Comparison of ENCODE assay signal across 26 mouse cellular contexts in the genomic region with DNA sequence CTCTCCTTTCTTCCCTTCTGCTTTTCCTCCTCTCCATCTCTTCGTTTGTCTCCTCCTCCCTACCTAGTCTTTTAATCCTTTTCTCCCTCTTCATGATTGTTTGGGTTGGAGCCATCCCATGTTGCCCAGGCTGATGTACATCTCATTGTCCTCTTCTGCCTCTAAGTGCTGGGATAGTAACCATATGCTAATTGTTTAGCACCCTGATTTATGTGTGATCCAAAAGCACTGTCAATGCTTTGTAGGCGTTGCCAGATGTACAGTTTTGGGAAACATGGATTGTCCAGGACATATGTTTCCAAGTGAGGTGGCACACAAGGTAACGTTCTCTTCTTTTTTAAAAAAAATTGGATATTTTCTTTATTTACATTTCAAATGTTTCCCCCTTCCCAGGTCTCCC.
"Had no signal": no experiment of that assay in that cellular context is flagged by ENCODE, and none has a peak within 500 bp of the region (broad histone marks: within the 10 kb centered on the region; RNA-seq: fewer than 3 reads in every experiment).

No protein-coding gene starts in this region.

- H3K4me3 ChIP-seq: gastrocnemius, adult 2 months; heart, embryonic 10.5 days; heart, embryonic 12.5 days; hindbrain, embryonic 10.5 days; hindbrain, embryonic 12.5 days; hindbrain, embryonic 15.5 days; kidney, embryonic 15.5 days; left cerebral cortex, adult 2 months; limb, embryonic 10.5 days; limb, embryonic 12.5 days; liver, embryonic 13.5 days had no signal

- H3K9me3 ChIP-seq: heart, embryonic 10.5 days; hindbrain, embryonic 10.5 days; hindbrain, embryonic 12.5 days; hindbrain, embryonic 15.5 days; kidney, embryonic 15.5 days; limb, embryonic 10.5 days; limb, embryonic 12.5 days; liver, embryonic 13.5 days had no signal

- H3K4me1 ChIP-seq: heart, embryonic 10.5 days; heart, embryonic 12.5 days; hindbrain, embryonic 10.5 days; hindbrain, embryonic 12.5 days; hindbrain, embryonic 15.5 days; kidney, embryonic 15.5 days; limb, embryonic 10.5 days; limb, embryonic 12.5 days; liver, embryonic 13.5 days had no signal

- H3K27ac ChIP-seq: gastrocnemius, adult 2 months; heart, embryonic 10.5 days; hindbrain, embryonic 10.5 days; hindbrain, embryonic 12.5 days; hindbrain, embryonic 15.5 days; hindbrain, postnatal 0 days; kidney, embryonic 15.5 days; kidney, postnatal 0 days; left cerebral cortex, adult 2 months; limb, embryonic 10.5 days; limb, embryonic 12.5 days; liver, embryonic 13.5 days had no signal

- H3K36me3 ChIP-seq: heart, embryonic 10.5 days; heart, embryonic 12.5 days; hindbrain, embryonic 10.5 days; hindbrain, embryonic 12.5 days; hindbrain, embryonic 15.5 days; kidney, embryonic 15.5 days; limb, embryonic 10.5 days; limb, embryonic 12.5 days; liver, embryonic 13.5 days had no signal

- ATAC-seq: hindbrain, postnatal 0 days; intestine, embryonic 16.5 days had no signal

- H3K9ac ChIP-seq: heart, embryonic 12.5 days; hindbrain, embryonic 12.5 days; hindbrain, embryonic 15.5 days; kidney, embryonic 15.5 days; limb, embryonic 12.5 days; liver, embryonic 13.5 days had no signal

- H3K27me3 ChIP-seq: heart, embryonic 12.5 days; hindbrain, embryonic 12.5 days; hindbrain, embryonic 15.5 days; kidney, embryonic 15.5 days; limb, embryonic 12.5 days; liver, embryonic 13.5 days had no signal

- DNase-seq: gastrocnemius, adult 2 months; gastrocnemius, postnatal 10 days; gastrocnemius, postnatal 25 days; heart, adult 18-20 months; heart, postnatal 10 days; heart, postnatal 4 days; kidney, adult 11 months; kidney, adult 2 months; kidney, adult 9 months; kidney, postnatal 14 days; kidney, postnatal 36 days; layer of hippocampus, adult 9-11 months; liver; liver, embryonic 13.5 days had no signal
